Mouse (Mus musculus) 3T3-L1 (cell line): ENCODE measurements around the gene Tns1.

Experiments
- DNase-seq: peaks from one replicate; pipeline ENCODE4 v3.0.0-alpha.2; 2015; ENCODE audit warnings: low read depth, low spot score

The Tns1 gene

DNA sequence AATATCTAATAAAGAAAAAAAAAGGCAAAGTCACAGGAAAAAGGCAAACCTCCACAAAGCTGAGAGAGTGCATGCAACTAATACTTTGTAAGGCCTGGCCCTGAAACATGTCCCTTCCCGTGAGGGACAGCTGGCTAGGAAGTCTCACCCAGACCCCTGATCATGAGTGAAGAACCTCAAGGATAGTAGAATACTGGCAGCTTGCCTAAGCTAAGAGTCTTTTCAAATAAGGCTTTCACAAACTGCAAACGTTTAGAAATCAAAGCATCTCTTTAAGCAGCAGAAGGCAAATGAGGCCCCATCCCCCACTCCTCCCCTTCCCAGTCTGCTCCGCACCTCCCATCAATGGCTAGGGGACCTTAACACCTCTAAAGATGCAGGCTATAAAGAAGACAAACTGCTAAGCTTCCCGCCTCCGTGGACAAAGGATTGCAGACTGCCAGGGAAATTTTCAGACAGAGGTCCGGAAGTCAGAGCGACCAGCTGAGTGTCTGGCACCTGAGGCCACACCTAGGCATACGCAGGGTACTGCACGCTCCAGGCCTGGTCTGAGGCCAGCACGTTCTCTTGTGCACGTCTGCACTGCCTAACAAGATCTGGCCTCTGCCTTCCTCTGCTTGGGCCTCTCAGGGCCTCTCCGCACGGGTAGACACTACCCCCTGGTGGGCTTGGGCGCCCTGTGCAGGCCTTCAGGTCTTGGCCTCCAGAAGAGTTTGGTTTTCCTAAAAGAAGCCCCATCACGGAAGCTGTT is 261.8 kb downstream of the Tns1 start:
- peak; percentile 9 for DNase-seq

DNA sequence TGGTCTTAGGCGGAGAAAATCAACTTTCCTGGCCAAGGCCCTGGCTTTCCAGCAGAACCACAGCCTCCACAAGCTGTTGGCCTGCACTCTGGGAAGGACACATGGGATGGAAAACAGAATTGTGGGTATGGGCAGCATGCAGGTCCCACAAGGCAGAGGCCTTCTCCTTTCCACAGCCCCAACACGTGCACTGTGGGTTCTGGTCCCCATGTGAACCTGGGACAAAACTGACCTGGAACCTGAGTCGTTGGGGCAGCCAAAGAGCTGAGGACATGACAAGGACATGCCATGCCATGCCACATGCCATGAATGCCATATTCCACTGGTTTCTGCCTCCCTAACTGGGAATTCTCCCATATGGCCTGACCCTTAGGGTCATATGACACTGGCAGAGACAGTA is 263.8 kb downstream of the Tns1 start:
- no peak for DNase-seq
